Mouse (Mus musculus) adrenal gland, postnatal 14 days (tissue): ENCODE results near the gene Ttc28. TPM values are rescaled to one million over a fixed set of nuclear protein-coding genes. Genes with fewer than 3 reads are reported as not detected.

ENCODE experiments used
- DNase-seq: peaks from one replicate; pipeline ENCODE4 v3.0.0; 2021; ENCODE audit warnings: mixed read lengths
- total RNA-seq: library from RNA; stranded (reverse); gene quantifications from 2 replicates; pipeline ENCODE4 v1.2.3, GENCODE M21; 2021

Ttc28 gene
- total RNA-seq, 1 experiment from 2014 or later, result 25.5 TPM

- DNase-seq, result no peak
These were observed 335.3 kb downstream of the Ttc28 start for GRCm38 (mm10) chr5:111214890-111215289.

- DNase-seq, result no peak
These were observed 336.1 kb downstream of the Ttc28 start for GRCm38 (mm10) chr5:111215722-111216121.

- no peak for DNase-seq
These were observed 336.6 kb downstream of the Ttc28 start for GRCm38 (mm10) chr5:111216166-111216565.

- DNase-seq, result no peak
These were observed 338.0 kb downstream of the Ttc28 start for GRCm38 (mm10) chr5:111217447-111218110.

- no peak for DNase-seq
These were observed 338.7 kb downstream of the Ttc28 start for GRCm38 (mm10) chr5:111218111-111218891.

- no peak for DNase-seq
These were observed 339.4 kb downstream of the Ttc28 start for GRCm38 (mm10) chr5:111218998-111219397.

GRCm38 (mm10) chr5:111220679-111221380, 341.2 kb downstream of the Ttc28 start:
- peak; percentile 43 for DNase-seq

GRCm38 (mm10) chr5:111222820-111223219, 343.2 kb downstream of the Ttc28 start:
- DNase-seq, result no peak

- DNase-seq, result no peak
These were observed 345.7 kb downstream of the Ttc28 start for GRCm38 (mm10) chr5:111225306-111225705.

- DNase-seq, result no peak
These were observed 346.9 kb downstream of the Ttc28 start for GRCm38 (mm10) chr5:111226486-111226885.

- DNase-seq, result peak; percentile 60
These were observed 348.2 kb downstream of the Ttc28 start for GRCm38 (mm10) chr5:111227850-111228249.

- DNase-seq, result peak; percentile 82
These were observed 348.9 kb downstream of the Ttc28 start for GRCm38 (mm10) chr5:111228302-111229040.

GRCm38 (mm10) chr5:111229041-111229394, 349.4 kb downstream of the Ttc28 start:
- DNase-seq, result peak; percentile 37

GRCm38 (mm10) chr5:111229671-111230070, 350.1 kb downstream of the Ttc28 start:
- DNase-seq, result peak; percentile 60

- no peak for DNase-seq
These were observed 351.4 kb downstream of the Ttc28 start for GRCm38 (mm10) chr5:111231044-111231443.

- no peak for DNase-seq
These were observed 352.2 kb downstream of the Ttc28 start for GRCm38 (mm10) chr5:111231769-111232168.

- no peak for DNase-seq
These were observed 353.6 kb downstream of the Ttc28 start for GRCm38 (mm10) chr5:111233022-111233709.

GRCm38 (mm10) chr5:111235131-111235530, 355.5 kb downstream of the Ttc28 start:
- peak; percentile 83 for DNase-seq

- DNase-seq, result peak; percentile 76
These were observed 357.6 kb downstream of the Ttc28 start for GRCm38 (mm10) chr5:111237176-111237636.

- DNase-seq, result peak; percentile 62
These were observed 359.6 kb downstream of the Ttc28 start for GRCm38 (mm10) chr5:111239223-111239622.

- DNase-seq, result no peak
These were observed 363.9 kb downstream of the Ttc28 start for GRCm38 (mm10) chr5:111243447-111244040.
